7 mouse cellular contexts compared by ENCODE assay signal in genomic region chr2:30595796-30596195, GRCm38 (mm10). TPM values are rescaled to one million over a fixed set of nuclear protein-coding genes. Genes with fewer than 3 reads are reported as not detected.
A peak's percentile ranks its signal among the peaks of the same experiment; 100 is the strongest.
DNase-seq lines count a peak whose midpoint lies in the region; ATAC-seq and TF ChIP-seq lines count a peak whose summit lies in the region.

No protein-coding gene starts in this region.

- no peak for TF ChIP-seq CTCF in lung, embryonic 14.5 days (IDR thresholded peaks at IDR 0.05; ENCODE audit: low read depth)

- H3K4me1 ChIP-seq in lung, embryonic 14.5 days (ENCODE audit: insufficient read depth) = peaks cover 21% of the 10 kb centered on the region
- peaks cover 38% of the 10 kb centered on the region for H3K4me1 ChIP-seq in embryonic facial prominence, embryonic 14.5 days (ENCODE audit: control insufficient read depth, insufficient read depth, low read length)
- H3K4me1 ChIP-seq in hindbrain, embryonic 15.5 days (replicated peaks) = peaks cover 41% of the 10 kb centered on the region
- peaks cover 46% of the 10 kb centered on the region for H3K4me1 ChIP-seq in neural tube, embryonic 13.5 days (replicated peaks)

- no peak for DNase-seq in lung, embryonic 14.5 days
- DNase-seq in lung, postnatal 4 days = no peak
- no peak for DNase-seq in embryonic facial prominence, embryonic 14.5 days (ENCODE audit: low spot score)
- no peak for DNase-seq in left cerebral cortex, postnatal 4 days
- DNase-seq in cerebellum, adult 9-10 months = no peak

- peak overlapping the region; percentile 98; the same call in 1 of the 2 replicates for H3K27ac ChIP-seq in lung, embryonic 14.5 days (ENCODE audit: low read depth)
- peak overlapping the region; percentile 98 for H3K27ac ChIP-seq in embryonic facial prominence, embryonic 14.5 days (replicated peaks; ENCODE audit: low read depth, low read length)
- peak overlapping the region; percentile 98 for H3K27ac ChIP-seq in hindbrain, embryonic 15.5 days (replicated peaks)
- peak overlapping the region; percentile 98 for H3K27ac ChIP-seq in neural tube, embryonic 13.5 days (replicated peaks)

- no peaks in the 10 kb centered on the region for H3K27me3 ChIP-seq in lung, embryonic 14.5 days (ENCODE audit: insufficient read depth, low read length)
- H3K27me3 ChIP-seq in embryonic facial prominence, embryonic 14.5 days (replicated peaks; ENCODE audit: control insufficient read depth, insufficient read depth, low read length) = no peaks in the 10 kb centered on the region
- H3K27me3 ChIP-seq in hindbrain, embryonic 15.5 days = no peaks in the 10 kb centered on the region
- H3K27me3 ChIP-seq in neural tube, embryonic 13.5 days = no peaks in the 10 kb centered on the region

- no peak overlapping the region for H3K9ac ChIP-seq in lung, embryonic 14.5 days
- H3K9ac ChIP-seq in embryonic facial prominence, embryonic 14.5 days (ENCODE audit: low read depth, low read length) = peak overlapping the region; percentile 75; the same call in 1 of the 2 replicates
- peak overlapping the region; percentile 57; the same call in 1 of the 2 replicates for H3K9ac ChIP-seq in hindbrain, embryonic 15.5 days
- peak overlapping the region; percentile 80 for H3K9ac ChIP-seq in neural tube, embryonic 13.5 days

- intact Hi-C loops in left cerebral cortex, postnatal 4 days (cut with DNase I) = no loop called here

- peak overlapping the region; percentile 44; the same call in 1 of the 2 replicates for H3K4me3 ChIP-seq in lung, embryonic 14.5 days (ENCODE audit: low read depth, low read length)
- peak overlapping the region; percentile 51 for H3K4me3 ChIP-seq in embryonic facial prominence, embryonic 14.5 days (ENCODE audit: low read depth, low read length)
- no peak overlapping the region for H3K4me3 ChIP-seq in hindbrain, embryonic 15.5 days
- H3K4me3 ChIP-seq in neural tube, embryonic 13.5 days = peak overlapping the region; percentile 51; the same call in 1 of the 2 replicates

- ATAC-seq in lung, embryonic 14.5 days (ENCODE audit: insufficient read depth) = no peak
- no peak for ATAC-seq in embryonic facial prominence, embryonic 14.5 days (ENCODE audit: low read depth)
- ATAC-seq in hindbrain, embryonic 15.5 days (ENCODE audit: low FRiP score, low read depth) = no peak
- ATAC-seq in neural tube, embryonic 13.5 days (ENCODE audit: low read depth) = no peak

- no peaks in the 10 kb centered on the region for H3K9me3 ChIP-seq in lung, embryonic 14.5 days (ENCODE audit: low read depth, low read length)
- H3K9me3 ChIP-seq in embryonic facial prominence, embryonic 14.5 days (ENCODE audit: control insufficient read depth, low read length) = no peaks in the 10 kb centered on the region
- H3K9me3 ChIP-seq in hindbrain, embryonic 15.5 days = no peaks in the 10 kb centered on the region
- H3K9me3 ChIP-seq in neural tube, embryonic 13.5 days = no peaks in the 10 kb centered on the region

- H3K4me2 ChIP-seq in lung, embryonic 14.5 days = peak overlapping the region; percentile 65
- peak overlapping the region; percentile 71 for H3K4me2 ChIP-seq in embryonic facial prominence, embryonic 14.5 days (ENCODE audit: low read depth, low read length)
- H3K4me2 ChIP-seq in hindbrain, embryonic 15.5 days = peak overlapping the region; percentile 62
- H3K4me2 ChIP-seq in neural tube, embryonic 13.5 days = peak overlapping the region; percentile 64

- H3K36me3 ChIP-seq in lung, embryonic 14.5 days (ENCODE audit: insufficient read depth) = no peaks in the 10 kb centered on the region
- H3K36me3 ChIP-seq in embryonic facial prominence, embryonic 14.5 days (ENCODE audit: control insufficient read depth, insufficient read depth, low read length) = no peaks in the 10 kb centered on the region
- H3K36me3 ChIP-seq in hindbrain, embryonic 15.5 days = no peaks in the 10 kb centered on the region
- H3K36me3 ChIP-seq in neural tube, embryonic 13.5 days = no peaks in the 10 kb centered on the region

- WGBS in lung, embryonic 14.5 days = 72% methylated on average over 4 of the region's 4 CpGs
- WGBS in embryonic facial prominence, embryonic 14.5 days = 72% methylated on average over 4 of the region's 4 CpGs
- 81% methylated on average over 4 of the region's 4 CpGs for WGBS in hindbrain, embryonic 15.5 days
- 85% methylated on average over 4 of the region's 4 CpGs for WGBS in neural tube, embryonic 13.5 days

RNA-seq across cellular contexts. Expression of gene Cstad, which starts 1.0 kb away (rescaled TPM):
- polyA plus RNA-seq in lung, embryonic 14.5 days (2014; fragmentation: Nextera tagmentation; extraction: Ambion mirVana) = 0.95 and 1.5 TPM in 2 replicates
- 0.96 and 1.7 TPM in 2 replicates for polyA plus RNA-seq in embryonic facial prominence, embryonic 14.5 days (2014; fragmentation: Nextera tagmentation; extraction: Ambion mirVana)
- polyA plus RNA-seq in hindbrain, embryonic 15.5 days (2015; fragmentation: Nextera tagmentation; extraction: Ambion mirVana) = 0.51 and 0.94 TPM in 2 replicates
- polyA plus RNA-seq in neural tube, embryonic 13.5 days (2015; fragmentation: Nextera tagmentation; extraction: Ambion mirVana) = 0.39 and 0.98 TPM in 2 replicates
- total RNA-seq in left cerebral cortex, postnatal 4 days (2021) = 1 to 10 TPM; 3.0 to 3.7 TPM
